Mouse (Mus musculus) hindbrain, embryonic 12.5 days (tissue): ENCODE measurements around the gene Plcb2. TPM values are rescaled to one million over a fixed set of nuclear protein-coding genes. Genes with fewer than 3 reads are reported as not detected.

ENCODE experiments used
- ATAC-seq: fragments of 200-750 bp; cut with Nextera tagmentation; 2 replicates; pipeline ENCODE4 v1.8.0; 2017; ENCODE audit warnings: moderate TSS enrichment; ENCODE audit not compliant: low FRiP score
- H3K27ac ChIP-seq: fragments of 300-500 bp; sonication (generic); 2 replicates; pipeline ENCODE4 v1.5.1; 2016; ENCODE audit warnings: mild to moderate bottlenecking
- H3K27me3 ChIP-seq: fragments of 300-500 bp; sonication (generic); 2 replicates; pipeline ENCODE4 v1.6.1; 2016; ENCODE audit warnings: mild to moderate bottlenecking
- H3K36me3 ChIP-seq: fragments of 300-500 bp; sonication (generic); 2 replicates; pipeline ENCODE4 v1.6.1; 2016; ENCODE audit warnings: mild to moderate bottlenecking
- H3K4me1 ChIP-seq: fragments of 300-500 bp; sonication (generic); 2 replicates; pipeline ENCODE4 v1.6.1; 2016
- H3K4me2 ChIP-seq: fragments of 300-500 bp; sonication (generic); replicated peaks from 2 replicates; pipeline ENCODE4 v1.6.1; 2016; ENCODE audit warnings: mild to moderate bottlenecking
- H3K4me3 ChIP-seq: fragments of 300-500 bp; sonication (generic); 2 replicates; pipeline ENCODE4 v1.5.1; 2016; ENCODE audit warnings: mild to moderate bottlenecking
- H3K9ac ChIP-seq: fragments of 300-500 bp; sonication (generic); 2 replicates; pipeline ENCODE4 v1.6.1; 2016; ENCODE audit warnings: mild to moderate bottlenecking, moderate library complexity
- H3K9me3 ChIP-seq: fragments of 300-500 bp; sonication (generic); replicated peaks from 2 replicates; pipeline ENCODE4 v1.6.1; 2016; ENCODE audit warnings: mild to moderate bottlenecking
- WGBS: fragments of 180-500 bp; shearing (Covaris S2); methylation state at CpG from one replicate; pipeline ENCODE4 v1.1.7; 2016; 5-methylcytosine and 5-hydroxymethylcytosine counted together
- polyA plus RNA-seq: library from polyadenylated mRNA; unstranded; fragments of >200 nt; fragmentation: Nextera tagmentation; extraction: Ambion mirVana; gene quantifications from 2 replicates; pipeline ENCODE4 v1.2.1, GENCODE M21; 2016

The Plcb2 gene
- polyA plus RNA-seq, 1 experiment from 2014 or later, result 0.44 TPM

DNA sequence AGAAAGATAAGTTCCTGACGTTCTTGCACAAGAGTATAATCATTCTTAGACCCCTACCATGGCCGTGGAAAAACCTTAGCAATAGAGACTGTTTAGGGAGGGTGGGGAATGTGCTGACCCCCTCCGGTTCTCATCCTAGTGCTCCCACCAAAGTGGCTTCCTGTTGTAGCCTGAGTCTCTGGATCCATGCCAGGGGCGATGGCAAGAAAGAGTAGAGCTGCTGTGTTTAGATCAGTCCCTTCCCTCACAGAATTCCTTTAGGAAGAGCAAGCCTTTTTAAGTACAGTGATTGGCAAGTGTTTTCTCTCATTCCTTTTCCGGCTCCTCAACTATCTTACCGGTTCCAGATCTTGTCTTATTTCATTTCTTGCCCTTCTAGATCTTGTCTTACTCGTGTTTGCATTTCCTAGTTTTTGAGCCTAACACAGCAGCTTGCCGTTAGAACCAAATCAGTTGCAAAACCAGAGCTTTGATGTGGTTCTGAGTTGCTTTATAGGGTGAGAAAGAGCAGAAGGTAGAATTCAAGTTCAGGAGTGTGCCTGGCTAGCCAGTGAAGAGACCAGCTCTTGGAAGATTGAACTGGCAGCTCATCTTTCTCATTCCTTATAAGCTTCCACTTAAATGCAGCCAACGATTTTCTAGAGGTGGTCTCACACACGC lies 19.2 kb upstream of the Plcb2 start:
- no peaks in the 10 kb centered on the region for H3K9me3 ChIP-seq
- WGBS, result 45% methylated on average over 10 of the region's 10 CpGs
- no peak overlapping the region for H3K27ac ChIP-seq
- no peaks in the 10 kb centered on the region for H3K36me3 ChIP-seq
- H3K4me1 ChIP-seq, result peaks cover 49% of the 10 kb centered on the region
- peak overlapping the region; percentile 84 for H3K4me3 ChIP-seq
- H3K27me3 ChIP-seq, result peaks cover 18% of the 10 kb centered on the region
- H3K4me2 ChIP-seq, result peak overlapping the region; percentile 96
- ATAC-seq, result no peak
- 0 out of 2 replicates have a peak overlapping the region, but pooled peaks have one; percentile 97 for H3K9ac ChIP-seq

DNA sequence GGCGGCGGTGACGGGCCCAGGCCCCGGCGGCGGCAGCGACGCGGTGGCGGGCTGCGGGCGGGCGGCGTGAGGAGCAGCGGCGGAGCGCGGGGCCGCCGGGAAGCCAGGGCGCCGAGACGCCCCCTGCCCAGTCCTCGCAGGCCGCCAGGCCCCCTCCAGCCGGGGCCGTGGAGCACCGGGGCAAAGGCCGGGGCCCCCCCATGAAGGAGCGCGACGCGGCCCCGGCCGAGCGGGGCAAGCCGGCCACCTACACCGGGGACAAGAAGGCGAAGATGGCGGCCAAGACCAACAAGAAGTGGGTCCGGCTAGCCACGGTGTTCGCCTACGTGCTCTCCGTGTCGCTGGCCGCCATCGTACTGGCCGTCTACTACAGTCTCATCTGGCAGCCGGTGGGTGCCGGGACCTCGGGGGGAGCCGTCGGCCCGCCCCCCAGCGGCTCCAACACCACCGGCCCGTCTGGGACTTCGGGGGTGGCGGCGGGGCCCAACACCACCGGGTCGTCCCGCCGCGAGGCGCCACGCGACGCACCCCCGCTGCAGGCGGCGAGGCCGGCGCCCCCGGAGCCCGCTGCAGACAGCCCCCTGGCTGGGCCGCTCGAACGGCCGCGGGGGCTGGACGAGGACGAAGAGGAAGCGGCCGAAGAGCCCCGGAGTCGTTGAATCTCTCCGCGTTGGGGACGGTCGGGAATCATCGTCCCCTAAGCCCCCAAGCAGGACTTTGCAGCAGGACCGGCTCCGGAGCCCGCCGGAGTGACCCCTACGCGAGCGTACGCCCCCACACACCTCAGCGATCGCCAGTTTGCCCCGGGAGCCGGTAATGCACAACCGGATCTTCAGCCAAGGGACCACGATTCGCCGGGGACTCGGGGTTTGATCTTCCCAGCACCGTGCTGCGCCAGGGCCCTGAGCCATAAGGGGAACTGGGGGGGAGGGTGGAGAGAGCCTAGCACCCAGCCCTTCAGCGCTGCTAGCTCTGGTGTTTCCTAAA lies 18.0 kb upstream of the Plcb2 start:
- peak overlapping the region; percentile 68; the same call in 1 of the 2 replicates for H3K27ac ChIP-seq
- H3K9me3 ChIP-seq, result no peaks in the 10 kb centered on the region
- ATAC-seq, result peak; percentile 46
- H3K36me3 ChIP-seq, result no peaks in the 10 kb centered on the region
- H3K4me2 ChIP-seq, result peak overlapping the region; percentile 96
- H3K4me3 ChIP-seq, result peak overlapping the region; percentile 84
- whole genome bisulfite sequencing, result under 1% methylated on average over 105 of the region's 113 CpGs
- peaks cover 44% of the 10 kb centered on the region for H3K4me1 ChIP-seq
- peaks cover 21% of the 10 kb centered on the region for H3K27me3 ChIP-seq
- peak overlapping the region; percentile 97 for H3K9ac ChIP-seq

DNA sequence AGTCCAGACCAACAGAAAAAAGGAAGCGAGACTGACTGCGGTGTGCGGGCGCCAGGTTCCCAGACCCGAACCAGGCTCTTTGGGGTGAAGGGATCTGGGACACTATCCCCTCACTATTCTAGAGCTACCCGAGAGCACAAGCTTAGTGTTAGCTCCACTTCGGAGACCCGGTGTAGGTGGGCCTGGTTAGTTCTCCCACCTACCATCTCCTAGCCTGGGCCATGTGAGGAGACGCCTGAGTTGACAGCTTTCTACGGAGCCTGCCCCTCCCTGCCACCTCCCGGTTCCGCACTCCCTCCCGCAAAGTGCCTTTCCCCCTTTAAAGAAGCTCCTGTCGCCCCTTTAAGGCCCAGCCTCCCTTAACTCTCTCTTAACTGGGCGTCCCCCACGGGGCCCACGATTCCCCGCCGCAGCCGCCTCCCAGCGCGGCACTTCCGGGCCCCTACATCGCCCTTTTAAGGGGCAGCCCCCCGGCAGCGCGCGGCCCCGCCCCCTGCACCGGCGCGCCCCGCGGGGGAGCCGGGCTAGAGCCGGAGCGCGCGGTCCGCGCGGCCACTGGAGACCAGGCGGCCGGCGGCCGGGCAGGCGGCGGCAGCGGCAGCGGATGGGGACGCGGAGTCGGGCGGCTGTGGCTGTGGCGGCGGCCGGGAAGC lies 17.1 kb upstream of the Plcb2 start, which contains the start of gene Inafm2:
Gene Inafm2, plus strand, starts transcription at position 527 of the 653 bp plus-strand sequence.
- peaks cover 41% of the 10 kb centered on the region for H3K4me1 ChIP-seq
- peak; percentile 89 for ATAC-seq
- H3K9me3 ChIP-seq, result no peaks in the 10 kb centered on the region
- under 1% methylated on average over 52 of the region's 57 CpGs for WGBS
- no peaks in the 10 kb centered on the region for H3K36me3 ChIP-seq
- H3K4me3 ChIP-seq, result peak within 1 kb of the TSS; percentile 84
- H3K27me3 ChIP-seq, result peaks cover 21% of the 10 kb centered on the region
- H3K4me2 ChIP-seq, result peak within 1 kb of the TSS; percentile 96
- H3K9ac ChIP-seq, result peak within 1 kb of the TSS; percentile 97
- peak within 1 kb of the TSS; percentile 68; the same call in 1 of the 2 replicates for H3K27ac ChIP-seq

DNA sequence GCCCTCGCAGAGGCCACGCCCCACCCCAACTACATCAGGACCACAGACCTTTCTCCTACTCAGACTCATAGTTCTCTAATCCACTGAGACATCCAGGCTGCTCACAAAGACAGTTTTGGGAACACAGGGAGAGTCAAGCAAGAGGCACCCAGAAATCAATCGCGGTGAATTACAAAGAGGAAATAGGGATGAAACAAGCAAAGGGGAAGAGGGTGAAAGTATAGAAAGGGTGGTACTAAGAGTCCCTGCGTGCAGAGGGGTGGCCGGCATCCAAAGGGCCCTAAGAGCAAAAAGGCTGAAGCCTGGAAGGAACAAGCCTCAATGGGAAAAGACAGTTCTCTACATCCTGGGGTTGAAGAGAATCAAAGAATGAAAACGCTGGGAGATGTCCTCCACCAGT lies 16.4 kb upstream of the Plcb2 start:
- ATAC-seq, result no peak
- peaks cover 21% of the 10 kb centered on the region for H3K27me3 ChIP-seq
- peaks cover 34% of the 10 kb centered on the region for H3K4me1 ChIP-seq
- H3K9ac ChIP-seq, result no peak overlapping the region
- peak overlapping the region; percentile 96 for H3K4me2 ChIP-seq
- no peak overlapping the region for H3K27ac ChIP-seq
- H3K36me3 ChIP-seq, result no peaks in the 10 kb centered on the region
- no peaks in the 10 kb centered on the region for H3K9me3 ChIP-seq
- WGBS, result 8% methylated on average over 7 of the region's 7 CpGs
- 0 out of 2 replicates have a peak overlapping the region, but pooled peaks have one; percentile 84 for H3K4me3 ChIP-seq

DNA sequence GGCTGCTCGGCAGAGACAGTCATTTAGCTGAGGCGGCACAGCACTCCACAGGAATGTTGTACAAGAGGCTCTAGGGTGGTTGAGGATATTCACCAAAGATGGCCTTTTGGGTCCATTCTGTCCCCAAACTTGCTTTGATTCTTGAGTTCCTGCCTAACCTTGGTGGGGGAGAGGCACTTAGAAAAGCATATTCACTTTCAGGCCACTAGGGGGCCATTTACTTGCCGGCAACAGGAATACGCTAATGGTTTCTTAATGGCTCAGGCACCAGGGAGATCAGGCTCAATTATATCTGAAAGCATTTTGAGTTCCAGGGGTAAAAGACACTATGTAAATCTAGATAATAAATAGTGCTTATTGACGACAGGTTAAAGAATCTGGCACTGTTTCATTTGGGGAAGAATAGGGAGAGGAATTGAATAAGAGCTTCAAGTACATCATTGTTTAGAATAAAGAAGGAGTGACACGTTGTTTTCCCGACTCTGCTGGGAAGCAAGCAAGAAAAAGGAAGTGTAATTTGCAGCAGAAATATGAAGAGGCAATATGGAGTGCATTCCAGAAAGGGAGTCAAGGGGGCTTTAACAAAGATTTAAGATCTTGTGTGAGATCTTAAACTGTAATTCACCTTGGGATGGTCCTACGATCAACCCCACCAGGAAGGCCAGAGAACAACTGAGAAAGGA lies 15.2 kb upstream of the Plcb2 start:
- Histone ChIP-seq H3K4me2 (no peak overlapping the region), H3K36me3 (no peaks in the 10 kb centered on the region), H3K27me3 (peaks cover 25% of the 10 kb centered on the region), H3K9me3 (no peaks in the 10 kb centered on the region), H3K4me1 (peaks cover 23% of the 10 kb centered on the region), H3K9ac (no peak overlapping the region), H3K4me3 (no peak overlapping the region), H3K27ac (no peak overlapping the region)
- ATAC-seq, result no peak
- 27% methylated on average over 8 of the region's 8 CpGs for WGBS

DNA sequence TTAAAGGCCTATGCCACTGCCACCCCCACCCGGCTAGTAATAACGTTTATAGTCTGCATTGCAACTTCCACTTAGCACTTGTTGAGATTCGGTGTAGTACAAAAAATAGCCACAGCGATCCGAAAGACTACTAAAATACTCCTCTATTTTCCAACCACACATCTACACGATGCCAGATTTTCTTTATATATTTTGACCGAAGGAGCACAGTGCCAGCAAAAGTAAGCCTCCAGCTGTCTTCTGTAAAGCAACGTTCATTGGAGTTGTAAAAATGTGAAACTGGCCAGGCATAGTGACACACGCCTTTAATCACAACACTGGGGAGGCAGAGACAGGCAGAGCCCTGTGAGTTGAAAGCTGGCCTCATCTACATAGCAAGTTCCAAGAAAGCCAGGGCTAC lies 12.9 kb upstream of the Plcb2 start:
- no peak for ATAC-seq
- Histone ChIP-seq H3K9ac (no peak overlapping the region), H3K27me3 (peaks cover 25% of the 10 kb centered on the region), H3K9me3 (no peaks in the 10 kb centered on the region), H3K27ac (no peak overlapping the region), H3K36me3 (no peaks in the 10 kb centered on the region), H3K4me3 (no peak overlapping the region), H3K4me1 (peaks cover 8% of the 10 kb centered on the region), H3K4me2 (no peak overlapping the region)
- WGBS, result 76% methylated on average over 9 of the region's 9 CpGs

DNA sequence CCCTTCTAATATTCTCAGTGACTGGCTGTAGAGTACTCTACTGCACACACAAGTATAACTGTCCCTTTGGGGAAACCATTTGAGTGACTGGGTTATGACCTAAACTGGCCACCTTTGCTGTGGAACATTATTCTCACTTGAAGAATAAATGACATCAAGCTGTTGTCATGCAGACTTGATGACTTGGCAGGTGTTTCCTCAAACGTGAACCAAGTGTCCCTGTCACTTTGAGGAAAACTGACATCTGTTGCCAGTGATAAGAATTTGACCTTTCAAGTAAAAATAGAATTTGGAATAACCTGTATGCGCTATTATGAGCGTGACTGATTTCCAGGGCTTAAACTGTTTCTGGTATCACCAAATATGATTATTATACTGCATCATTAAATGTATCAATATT lies 12.1 kb upstream of the Plcb2 start:
- 65% methylated on average over 3 of the region's 3 CpGs for WGBS
- Histone ChIP-seq H3K9me3 (no peaks in the 10 kb centered on the region), H3K4me3 (no peak overlapping the region), H3K27me3 (peaks cover 25% of the 10 kb centered on the region), H3K4me2 (no peak overlapping the region), H3K36me3 (no peaks in the 10 kb centered on the region), H3K4me1 (peaks cover 8% of the 10 kb centered on the region), H3K9ac (no peak overlapping the region), H3K27ac (no peak overlapping the region)
- ATAC-seq, result no peak

DNA sequence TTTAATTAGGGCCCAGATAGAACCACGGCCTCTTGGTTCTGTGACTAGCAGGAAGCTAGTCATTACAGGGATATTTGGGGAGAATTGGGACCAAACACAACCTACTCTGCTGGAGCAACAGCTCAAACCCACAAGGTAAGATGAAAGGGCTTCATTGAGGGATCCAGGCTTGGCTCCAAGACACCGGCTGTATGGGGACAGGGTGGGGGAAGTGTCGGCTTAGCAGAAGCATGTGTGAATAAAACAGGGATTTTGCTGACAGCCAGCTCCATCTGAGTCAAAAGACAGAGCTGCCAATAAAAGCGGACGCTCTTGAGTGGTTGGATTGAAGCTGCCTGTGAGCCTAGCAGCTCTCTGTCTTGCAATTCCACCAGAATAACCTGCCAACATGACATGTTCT lies 5.1 kb upstream of the Plcb2 start:
- Histone ChIP-seq H3K27ac (no peak overlapping the region), H3K36me3 (no peaks in the 10 kb centered on the region), H3K27me3 (peaks cover 24% of the 10 kb centered on the region), H3K4me1 (peaks cover 5% of the 10 kb centered on the region), H3K9ac (no peak overlapping the region), H3K4me2 (no peak overlapping the region), H3K9me3 (no peaks in the 10 kb centered on the region), H3K4me3 (no peak overlapping the region)
- 64% methylated on average over 5 of the region's 5 CpGs for WGBS
- no peak for ATAC-seq

DNA sequence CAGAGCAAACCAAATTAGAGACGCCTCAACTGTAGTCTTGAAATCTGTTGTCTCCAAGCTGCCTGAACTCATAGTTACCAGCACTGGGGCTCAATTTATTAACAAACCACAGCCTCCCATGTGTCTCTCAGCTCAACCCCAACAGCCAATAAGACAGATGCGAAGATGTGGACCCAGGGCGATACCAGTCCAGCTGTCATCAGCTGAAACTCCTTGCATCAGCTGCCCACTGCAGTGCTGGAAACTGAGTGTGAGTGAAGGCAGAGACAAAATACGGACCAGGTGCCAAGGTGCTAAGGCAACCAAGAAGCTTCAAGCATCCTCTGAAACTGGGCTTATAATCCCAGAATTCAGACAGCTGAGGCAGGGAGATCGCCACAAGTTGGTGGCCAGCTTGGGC lies 3.7 kb upstream of the Plcb2 start:
- no peak overlapping the region for H3K27ac ChIP-seq
- H3K4me1 ChIP-seq, result peaks cover 10% of the 10 kb centered on the region
- H3K4me3 ChIP-seq, result no peak overlapping the region
- H3K9me3 ChIP-seq, result no peaks in the 10 kb centered on the region
- H3K4me2 ChIP-seq, result no peak overlapping the region
- H3K27me3 ChIP-seq, result peaks cover 38% of the 10 kb centered on the region
- H3K9ac ChIP-seq, result no peak overlapping the region
- WGBS, result 85% methylated on average over 5 of the region's 5 CpGs
- no peaks in the 10 kb centered on the region for H3K36me3 ChIP-seq
- no peak for ATAC-seq

DNA sequence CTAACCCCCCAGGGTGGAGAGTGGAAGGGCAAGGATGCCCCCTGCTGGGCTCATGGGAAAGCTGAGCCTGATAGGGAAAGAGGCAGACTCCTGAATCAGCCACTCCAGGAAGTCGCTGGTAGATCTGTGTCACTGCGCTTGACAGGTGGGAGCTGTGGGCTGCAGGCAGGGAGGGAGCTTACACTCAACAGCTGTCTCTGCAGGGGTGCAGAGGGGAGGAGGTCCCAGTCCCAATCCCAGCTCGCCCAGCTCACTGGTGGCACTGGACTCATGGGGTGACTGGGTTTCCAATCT lies 2.3 kb upstream of the Plcb2 start:
- Histone ChIP-seq H3K27ac (no peak overlapping the region), H3K9me3 (no peaks in the 10 kb centered on the region), H3K9ac (no peak overlapping the region), H3K4me3 (no peak overlapping the region), H3K4me1 (peaks cover 10% of the 10 kb centered on the region), H3K27me3 (peaks cover 38% of the 10 kb centered on the region), H3K36me3 (no peaks in the 10 kb centered on the region), H3K4me2 (no peak overlapping the region)
- peak; percentile 35; the same call in 1 of the 2 replicates for ATAC-seq
- 8% methylated on average over 3 of the region's 3 CpGs for WGBS

DNA sequence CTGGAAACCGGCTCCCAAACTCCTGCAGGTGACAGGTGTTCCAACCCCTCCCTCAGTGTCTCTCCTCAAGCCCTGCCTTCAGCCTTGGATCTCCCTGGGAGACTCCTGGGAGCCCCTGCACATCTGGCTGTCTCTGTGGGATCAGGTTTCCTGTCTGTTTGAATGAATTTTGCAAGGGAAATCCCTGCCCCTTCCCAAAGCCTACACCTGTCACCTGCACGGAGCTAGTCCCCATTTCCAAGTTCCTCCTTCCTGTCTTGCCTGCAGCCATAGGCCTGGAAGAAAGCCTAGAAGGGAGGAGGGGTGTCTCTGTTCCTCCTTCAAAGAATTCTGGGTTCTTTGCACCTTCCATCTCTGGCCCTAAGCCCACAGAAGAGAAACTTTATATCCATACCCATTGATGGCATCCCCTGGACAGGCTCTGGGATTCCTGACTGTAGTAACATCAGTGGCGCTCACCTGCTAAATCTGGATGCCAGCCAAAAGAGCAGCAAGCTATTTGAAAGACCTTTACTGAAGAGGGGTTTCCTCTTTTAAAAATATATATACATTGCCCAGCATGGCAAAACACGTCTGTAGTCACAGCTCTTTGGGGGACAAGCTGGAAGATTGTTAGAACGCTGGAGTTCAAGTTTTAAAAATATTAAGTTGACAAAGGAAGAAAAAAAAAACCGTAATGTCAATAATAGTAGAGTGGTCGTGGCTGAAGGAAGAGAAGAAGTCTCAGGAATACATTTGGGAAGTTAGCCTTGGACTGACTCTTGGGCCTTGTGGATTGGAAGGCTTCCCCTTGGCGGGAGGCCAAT lies 1.8 kb upstream of the Plcb2 start:
- Histone ChIP-seq H3K36me3 (no peaks in the 10 kb centered on the region), H3K4me1 (peaks cover 10% of the 10 kb centered on the region), H3K4me3 (no peak overlapping the region), H3K27me3 (peaks cover 38% of the 10 kb centered on the region), H3K27ac (no peak overlapping the region), H3K4me2 (no peak overlapping the region), H3K9me3 (no peaks in the 10 kb centered on the region), H3K9ac (no peak overlapping the region)
- 27% methylated on average over 8 of the region's 8 CpGs for WGBS
- no peak for ATAC-seq
